Mouse (Mus musculus): ENCODE measurements around the gene Atp5l. TPM values are rescaled to one million over a fixed set of nuclear protein-coding genes. Genes with fewer than 3 reads are reported as not detected.

Gene Atp5l
- 33.7 and 74.8 TPM in 2 replicates for polyA plus RNA-seq (2012; ENCODE audit: low replicate concordance)

DNA sequence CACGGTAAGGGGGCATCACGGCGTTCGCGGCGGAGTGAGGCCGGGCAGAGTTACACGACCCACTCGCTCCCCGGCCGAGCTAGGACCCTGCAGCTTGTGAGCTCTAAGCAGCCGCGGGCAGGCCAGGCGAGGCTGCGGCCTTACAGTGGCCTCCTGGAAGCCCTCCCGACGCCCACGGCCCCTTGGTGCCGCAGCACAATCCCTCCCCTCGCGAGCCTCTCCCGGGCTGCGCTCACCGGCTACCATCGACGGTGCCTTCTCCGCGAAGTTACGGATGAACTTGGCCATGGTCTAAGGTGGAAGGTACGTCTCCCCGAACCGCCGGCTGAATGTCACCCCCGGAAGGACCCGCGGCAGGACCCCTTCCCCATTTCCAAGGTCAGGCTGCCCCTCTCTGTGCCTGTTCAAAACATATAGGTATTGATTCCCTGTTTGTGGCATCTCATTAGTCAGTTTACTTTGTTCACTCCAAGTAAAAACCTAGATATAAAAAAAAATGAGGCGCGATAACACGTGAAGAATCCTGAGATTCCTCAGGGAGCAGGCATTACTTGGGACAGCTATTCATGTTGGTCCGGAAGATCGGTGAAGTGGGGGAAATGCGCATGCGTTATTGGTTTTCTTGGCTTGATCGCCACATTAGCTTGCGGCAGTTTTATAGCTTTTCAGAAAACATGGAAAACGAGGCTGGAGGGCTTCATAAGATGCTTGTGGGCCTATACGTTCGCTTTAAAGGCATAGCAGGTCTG is at the start of gene Atp5l:
Gene Atp5l (minus strand): TSS at position 369 of the 749 bp plus-strand sequence.

DNA sequence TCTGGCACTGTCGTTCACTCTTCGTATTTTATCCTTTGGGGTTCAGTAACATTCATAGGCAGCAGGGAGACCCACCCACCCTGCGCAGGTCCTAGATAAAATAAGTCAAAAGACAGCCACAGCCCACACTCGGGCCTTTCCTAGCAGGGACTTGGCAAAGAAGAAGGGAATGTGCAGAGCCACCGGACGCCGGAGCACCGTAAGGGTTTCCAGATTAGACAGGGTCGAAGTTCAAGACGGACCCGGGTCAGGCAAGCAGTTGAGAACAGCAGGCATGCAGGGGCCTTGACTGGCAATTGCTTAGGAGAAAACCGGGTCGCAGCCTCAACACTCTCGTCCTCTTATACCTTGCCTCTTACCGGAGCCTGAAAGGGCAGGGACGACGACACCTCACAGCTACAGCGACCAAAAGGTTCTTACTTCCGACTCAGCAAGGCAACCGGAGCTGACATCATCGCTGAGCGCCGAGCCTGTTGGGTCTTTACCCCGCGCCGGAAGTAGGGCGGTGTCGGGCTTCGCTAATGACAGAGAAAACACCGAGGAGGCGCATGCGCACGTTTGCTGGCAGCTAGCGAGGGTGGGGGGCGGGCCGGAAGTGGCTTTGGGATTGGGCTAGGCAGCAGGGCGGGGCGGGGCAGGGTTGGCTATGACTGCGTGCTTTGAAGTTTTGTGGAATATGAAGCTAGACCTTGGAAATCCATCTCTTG is 44.7 kb upstream of the Atp5l start, which contains the start of gene Ube4a:
Gene Ube4a (minus strand): TSS at position 475 of the 707 bp plus-strand sequence.

DNA sequence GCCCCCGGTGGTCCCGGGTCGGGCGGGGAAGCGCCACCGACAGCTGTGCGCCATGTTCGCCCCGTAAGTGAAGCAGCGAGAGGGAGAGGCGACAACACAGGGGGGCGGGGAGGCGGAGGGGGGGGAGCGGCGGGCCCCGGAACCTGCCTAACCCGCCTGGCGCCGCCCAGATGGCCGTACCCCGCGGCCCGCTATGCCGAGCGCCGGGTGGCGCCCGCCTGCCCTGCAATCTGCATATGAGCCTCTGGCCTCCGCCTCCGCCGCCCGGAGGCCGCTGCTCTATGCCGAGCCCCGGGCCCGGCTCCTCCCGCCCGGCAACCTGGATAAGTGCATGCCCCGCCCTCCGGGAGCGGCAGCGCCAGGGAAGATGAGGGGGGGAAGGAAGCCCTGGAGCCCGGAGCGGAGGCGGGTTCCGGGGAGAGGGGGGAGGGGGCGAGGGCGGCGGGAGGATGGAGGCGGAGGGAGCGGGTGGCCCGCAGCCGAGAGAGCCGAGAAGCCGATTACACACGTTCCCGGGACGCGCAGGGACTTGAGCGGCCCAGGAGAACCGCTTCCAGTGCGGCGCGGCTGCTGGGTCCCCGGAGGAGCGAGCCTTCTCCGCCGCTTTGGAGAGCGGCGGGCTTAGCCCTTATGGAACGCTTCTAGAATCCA is 39.2 kb downstream of the Atp5l start, which contains the start of gene Kmt2a:
Gene Kmt2a (minus strand): TSS at position 76 of the 651 bp plus-strand sequence.

Other genes starting within 250 kb of the Atp5l start
- gene Treh, start 247.5 kb downstream of the Atp5l start, polyA plus RNA-seq (2012; ENCODE audit: low replicate concordance), result not detected in 2 replicates
- gene Phldb1, start 185.5 kb downstream of the Atp5l start, polyA plus RNA-seq (2012; ENCODE audit: low replicate concordance), result 67.2 and 68.9 TPM in 2 replicates
- 8.9 and 12.4 TPM in 2 replicates for gene Arcn1, start 152.9 kb downstream of the Atp5l start, polyA plus RNA-seq (2012; ENCODE audit: low replicate concordance)
- 1.4 and 5.6 TPM in 2 replicates for gene Ift46, start 152.8 kb downstream of the Atp5l start, polyA plus RNA-seq (2012; ENCODE audit: low replicate concordance)
- gene Tmem25, start 121.4 kb downstream of the Atp5l start, polyA plus RNA-seq (2012; ENCODE audit: low replicate concordance), result 0.14 TPM in 1 of 2 replicates, not detected in the other
- 1.9 TPM in 1 of 2 replicates, not detected in the other for gene Ttc36, start 117.7 kb downstream of the Atp5l start, polyA plus RNA-seq (2012; ENCODE audit: low replicate concordance)
- 19.4 and 37.0 TPM in 2 replicates for gene Kmt2a, start 39.4 kb downstream of the Atp5l start, polyA plus RNA-seq (2012; ENCODE audit: low replicate concordance)
- gene Ube4a, start 44.9 kb upstream of the Atp5l start, polyA plus RNA-seq (2012; ENCODE audit: low replicate concordance), result 3.4 and 7.9 TPM in 2 replicates
- 0.66 and 1.8 TPM in 2 replicates for gene Cd3g, start 59.7 kb upstream of the Atp5l start, polyA plus RNA-seq (2012; ENCODE audit: low replicate concordance)
- gene Cd3d, start 61.0 kb upstream of the Atp5l start, polyA plus RNA-seq (2012; ENCODE audit: low replicate concordance), result 0.28 TPM in 1 of 2 replicates, not detected in the other
- 15.7 and 24.6 TPM in 2 replicates for gene Cd3e, start 88.9 kb upstream of the Atp5l start, polyA plus RNA-seq (2012; ENCODE audit: low replicate concordance)
- gene Mpzl2, start 119.1 kb upstream of the Atp5l start, polyA plus RNA-seq (2012; ENCODE audit: low replicate concordance), result 0.07 TPM in 1 of 2 replicates, not detected in the other
- 0.08 TPM in 1 of 2 replicates, not detected in the other for gene Mpzl3, start 134.4 kb upstream of the Atp5l start, polyA plus RNA-seq (2012; ENCODE audit: low replicate concordance)
- 0.14 and 0.61 TPM in 2 replicates for gene Jaml, start 158.4 kb upstream of the Atp5l start, polyA plus RNA-seq (2012; ENCODE audit: low replicate concordance)
- gene Scn2b, start 197.0 kb upstream of the Atp5l start, polyA plus RNA-seq (2012; ENCODE audit: low replicate concordance), result 0.08 TPM in 2 replicates
- 0.07 and 0.16 TPM in 2 replicates for gene Scn4b, start 217.7 kb upstream of the Atp5l start, polyA plus RNA-seq (2012; ENCODE audit: low replicate concordance)